Mouse (Mus musculus): ENCODE results near the gene Lrrc25.

Lrrc25 gene

GRCm38 (mm10) chr8:70646369-70646768 lies 30.4 kb downstream of the Lrrc25 start:
- no peak for DNase-seq (ENCODE audit: low read depth in 2 of 2, low spot score in 2 of 2)

DNA sequence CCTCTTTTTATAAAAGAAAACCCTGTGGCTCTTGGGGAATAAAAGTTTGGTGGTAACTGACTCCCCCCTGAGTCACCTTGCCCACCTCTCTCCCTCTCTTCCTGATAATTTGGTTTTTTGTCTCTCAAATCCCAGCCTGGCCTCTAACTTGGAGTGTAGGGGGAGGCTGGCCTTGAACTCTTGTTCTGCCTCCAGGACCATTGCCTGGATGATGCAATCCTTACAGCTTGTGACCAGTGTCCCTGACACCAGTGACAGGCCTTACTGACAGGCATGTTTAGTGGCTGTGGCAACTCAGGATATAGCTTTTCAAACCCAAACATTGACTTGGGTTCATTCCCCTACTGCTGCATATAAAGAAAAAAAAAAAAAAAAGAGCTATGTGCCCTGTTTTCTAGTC lies 30.8 kb downstream of the Lrrc25 start:
- DNase-seq (ENCODE audit: low read depth in 2 of 2, low spot score in 2 of 2), result no peak

GRCm38 (mm10) chr8:70647343-70648163 lies 31.6 kb downstream of the Lrrc25 start:
- no peak for DNase-seq (ENCODE audit: low read depth in 2 of 2, low spot score in 2 of 2)

DNA sequence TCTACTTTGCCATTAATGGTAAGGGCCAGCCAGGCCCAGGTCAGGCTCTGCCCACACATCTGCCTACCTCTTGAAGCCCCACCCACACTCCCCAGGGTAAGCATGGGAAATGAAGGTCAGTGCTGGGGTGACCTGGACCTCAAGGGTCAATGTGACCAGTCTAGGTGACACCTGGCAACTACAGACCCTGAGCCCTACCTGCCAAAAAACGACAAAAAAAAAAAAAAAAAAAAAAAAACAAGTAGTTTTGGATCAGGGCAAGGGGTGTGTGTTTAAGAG lies 32.1 kb downstream of the Lrrc25 start:
- DNase-seq (ENCODE audit: low read depth in 2 of 2, low spot score in 2 of 2), result no peak

GRCm38 (mm10) chr8:70648921-70649320 lies 33.0 kb downstream of the Lrrc25 start:
- no peak for DNase-seq (ENCODE audit: low read depth in 2 of 2, low spot score in 2 of 2)

DNA sequence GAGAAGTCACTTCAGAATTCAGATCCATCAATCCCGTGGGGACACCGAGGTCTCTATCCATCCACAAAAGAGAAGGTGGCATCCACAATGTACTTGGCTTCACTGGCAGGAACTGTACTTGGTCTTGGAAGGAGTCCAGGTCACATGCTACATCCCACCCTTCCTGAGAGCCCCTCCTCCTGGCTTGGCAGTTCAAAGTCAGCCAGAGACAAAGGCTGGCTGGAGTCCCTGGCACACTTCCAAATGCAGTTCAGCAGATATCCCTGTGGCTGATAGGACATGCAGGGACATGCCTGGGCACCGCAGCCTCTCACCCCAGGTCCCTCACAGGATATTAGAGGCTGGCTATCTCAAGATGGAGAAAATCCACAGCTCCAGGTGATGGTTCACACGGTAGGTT lies 33.4 kb downstream of the Lrrc25 start:
- DNase-seq (ENCODE audit: low read depth in 2 of 2, low spot score in 2 of 2), result no peak

- no peak for DNase-seq (ENCODE audit: low read depth in 2 of 2, low spot score in 2 of 2)
Observed at GRCm38 (mm10) chr8:70650351-70650750, 34.4 kb downstream of the Lrrc25 start.

- peak; percentile 42 to 65 for DNase-seq (ENCODE audit: low read depth in 2 of 2, low spot score in 2 of 2)
Observed at GRCm38 (mm10) chr8:70653226-70653625, 37.3 kb downstream of the Lrrc25 start.

DNA sequence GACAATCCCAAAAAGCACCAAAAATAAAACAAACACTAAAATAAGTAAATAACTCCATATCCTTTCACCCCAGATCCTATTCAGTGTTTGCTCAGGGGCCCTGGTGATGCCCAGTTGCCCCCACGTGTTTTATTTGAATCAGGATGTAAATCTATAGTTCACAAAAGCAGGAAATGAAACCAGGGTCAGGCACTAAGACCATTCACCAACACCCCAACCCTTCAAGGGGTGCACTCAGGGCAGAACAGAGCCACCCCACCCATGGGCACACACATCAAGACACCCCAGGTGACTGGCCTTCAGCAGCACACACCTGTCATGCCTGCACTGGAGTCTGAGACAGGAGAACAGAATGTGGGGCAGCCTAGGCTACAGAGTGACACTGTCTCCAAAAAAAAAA lies 38.2 kb downstream of the Lrrc25 start:
- no peak for DNase-seq (ENCODE audit: low read depth in 2 of 2, low spot score in 2 of 2)

DNA sequence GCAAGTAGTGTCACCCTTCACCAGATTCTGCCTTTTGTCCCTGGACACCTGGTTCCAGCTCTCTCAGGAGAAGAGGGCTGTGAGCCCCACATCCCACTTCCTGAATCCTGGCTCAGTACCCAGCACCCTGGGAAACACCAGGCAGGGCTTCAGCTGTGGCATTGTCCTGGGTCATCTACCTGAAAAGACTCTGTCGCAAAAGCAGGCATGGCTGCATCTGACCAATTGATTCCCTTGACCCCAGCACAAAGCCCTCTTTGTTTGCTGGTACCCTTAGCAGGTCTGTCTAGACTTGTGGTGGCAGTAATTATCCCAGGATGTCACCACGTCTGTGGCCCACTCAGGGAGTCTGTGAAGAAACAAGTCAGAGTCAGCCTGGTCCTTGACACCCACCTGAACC lies 39.5 kb downstream of the Lrrc25 start:
- DNase-seq (ENCODE audit: low read depth in 2 of 2, low spot score in 2 of 2), result no peak

GRCm38 (mm10) chr8:70656193-70656790 lies 40.3 kb downstream of the Lrrc25 start:
- DNase-seq (ENCODE audit: low read depth in 2 of 2, low spot score in 2 of 2), result no peak

DNA sequence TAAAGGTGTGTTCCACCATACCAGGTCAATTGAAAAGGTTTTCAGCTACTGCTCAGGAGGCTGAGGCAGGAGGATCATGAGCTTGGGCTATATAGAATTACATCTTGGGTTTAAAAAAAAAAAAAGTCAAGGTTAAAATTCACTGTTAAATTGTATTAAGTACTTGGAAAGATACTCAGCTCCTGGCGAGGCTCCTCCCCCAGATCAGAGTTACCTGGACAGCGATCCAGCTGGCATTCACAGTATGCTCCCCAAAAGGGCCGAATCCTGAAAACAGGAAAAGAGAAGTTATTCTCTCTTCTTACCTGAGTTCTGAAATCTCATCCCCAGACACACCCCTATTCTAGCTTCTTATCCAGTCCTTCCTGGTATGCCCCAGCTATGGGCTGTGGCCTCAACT lies 41.3 kb downstream of the Lrrc25 start:
- no peak for DNase-seq (ENCODE audit: low read depth in 2 of 2, low spot score in 2 of 2)

GRCm38 (mm10) chr8:70657739-70658138 lies 41.8 kb downstream of the Lrrc25 start:
- no peak for DNase-seq (ENCODE audit: low read depth in 2 of 2, low spot score in 2 of 2)

GRCm38 (mm10) chr8:70658897-70659603 lies 43.1 kb downstream of the Lrrc25 start:
- no peak for DNase-seq (ENCODE audit: low read depth in 2 of 2, low spot score in 2 of 2)

DNA sequence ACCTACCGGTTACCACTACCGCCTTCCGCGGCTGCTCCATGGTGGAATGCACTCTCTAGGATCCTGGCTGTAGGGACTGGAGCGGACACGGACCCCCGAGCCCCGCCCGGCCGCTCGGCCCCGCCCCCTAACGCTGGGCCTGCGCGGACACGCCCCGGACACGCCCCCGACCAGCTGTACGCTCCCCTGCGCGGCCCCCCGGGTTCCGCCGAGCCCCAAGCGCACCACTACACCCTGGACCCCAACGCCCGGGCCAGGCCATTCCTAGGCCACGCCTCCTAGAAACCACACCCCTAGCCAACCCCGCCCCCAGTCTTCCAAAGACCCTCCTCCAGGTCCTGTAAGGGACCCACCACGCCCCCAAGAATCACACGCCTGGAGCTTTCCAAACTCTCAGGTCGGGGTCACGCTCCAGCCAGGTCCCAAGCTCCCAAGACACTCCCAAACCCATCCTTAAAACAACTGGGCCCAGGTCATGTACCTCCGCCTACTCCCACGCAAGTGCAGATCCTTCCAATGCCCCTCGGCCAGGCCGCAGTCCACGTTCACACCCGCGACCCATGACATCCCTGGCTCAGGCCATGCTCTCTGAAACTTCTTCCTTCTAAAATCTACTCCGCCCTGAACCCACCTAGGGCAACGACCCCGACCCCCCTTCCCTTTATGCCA lies 43.8 kb downstream of the Lrrc25 start:
- peak; percentile 40 to 61 for DNase-seq (ENCODE audit: low read depth in 2 of 2, low spot score in 2 of 2)

DNA sequence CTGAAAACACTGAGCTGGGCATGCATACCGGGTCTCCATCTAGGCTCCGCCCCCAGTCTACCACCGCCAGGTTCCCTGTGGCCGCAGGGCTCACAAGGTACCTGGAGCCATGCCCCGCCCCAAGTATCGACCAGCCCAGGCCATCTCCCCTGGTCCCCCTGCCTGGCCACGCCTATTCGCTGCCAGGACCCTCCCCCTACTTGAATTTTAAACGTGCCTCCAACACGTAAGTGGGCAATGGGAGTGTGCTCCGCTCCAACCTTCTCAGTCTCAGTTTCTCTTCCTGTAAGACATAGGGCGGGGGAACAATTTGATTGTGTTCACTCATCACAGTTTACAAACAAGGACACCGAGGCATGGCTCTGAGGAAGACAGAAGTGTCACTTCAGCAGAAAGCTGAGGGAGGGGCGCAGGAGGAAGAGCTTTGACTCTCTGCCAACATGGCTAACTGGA lies 44.3 kb downstream of the Lrrc25 start, which contains the start of gene Pgpep1:
Pgpep1 (minus strand) TSS at position 116 of the 453 bp plus-strand sequence.
- no peak for DNase-seq (ENCODE audit: low read depth in 2 of 2, low spot score in 2 of 2)

DNA sequence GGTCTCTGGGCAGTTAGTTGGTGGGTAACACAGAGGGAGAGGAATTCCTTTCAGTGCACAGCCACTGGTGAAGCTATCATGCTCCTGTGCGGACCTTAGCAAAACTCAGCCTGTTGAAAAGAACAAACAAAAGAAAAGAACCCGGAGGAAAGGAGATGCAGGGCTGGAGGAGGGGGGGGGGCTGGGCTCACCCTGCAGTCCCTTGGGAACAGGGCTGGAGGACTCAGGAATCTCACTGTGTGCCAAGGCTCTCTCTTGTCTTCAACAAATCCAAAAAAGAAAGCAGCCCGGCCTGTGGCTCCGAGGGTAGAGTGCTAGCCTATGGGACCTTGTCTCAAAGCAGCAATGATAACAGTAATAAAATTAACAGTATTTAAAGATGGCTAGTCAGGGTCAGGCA lies 47.7 kb downstream of the Lrrc25 start:
- DNase-seq (ENCODE audit: low read depth in 2 of 2, low spot score in 2 of 2), result no peak

- no peak for DNase-seq (ENCODE audit: low read depth in 2 of 2, low spot score in 2 of 2)
Observed at GRCm38 (mm10) chr8:70664631-70665030, 48.7 kb downstream of the Lrrc25 start.

DNA sequence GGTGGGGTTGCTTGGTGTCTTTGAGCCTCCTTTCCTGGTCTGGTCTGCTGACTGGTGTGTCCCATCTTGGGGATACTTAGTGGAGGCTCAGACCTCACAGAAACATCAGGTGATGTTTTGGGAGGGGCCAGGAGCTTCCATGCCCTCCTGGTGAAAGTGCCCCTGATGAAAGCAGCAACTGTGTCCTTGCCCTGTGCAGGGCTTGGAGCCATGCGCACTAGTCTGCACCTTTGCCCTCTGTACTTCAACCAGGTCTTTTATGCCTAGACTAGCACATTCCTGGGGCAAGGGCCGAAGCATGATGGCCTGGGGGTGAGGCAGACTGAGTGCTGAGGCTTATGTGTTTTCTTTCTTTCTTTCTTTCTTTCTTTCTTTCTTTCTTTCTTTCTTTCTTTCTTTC lies 49.6 kb downstream of the Lrrc25 start:
- no peak for DNase-seq (ENCODE audit: low read depth in 2 of 2, low spot score in 2 of 2)

DNA sequence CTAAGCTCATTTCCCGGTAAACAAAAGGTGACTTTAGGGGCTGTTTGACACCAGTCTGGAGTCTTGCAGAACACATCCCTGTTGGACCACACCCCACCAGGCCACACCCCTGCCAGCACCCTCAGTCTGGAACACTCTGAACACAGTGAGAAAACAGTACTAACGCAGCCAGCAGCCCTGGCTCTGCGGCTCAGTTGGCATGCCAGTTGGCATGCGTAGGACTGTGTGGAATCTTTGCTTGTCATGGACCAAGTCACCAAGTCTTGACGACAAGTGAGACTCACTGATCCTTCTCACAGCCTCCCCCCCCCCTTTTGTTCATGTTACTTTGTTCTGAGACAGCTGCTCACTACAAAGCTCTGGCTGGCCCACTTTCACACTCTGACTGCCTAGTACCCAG lies 51.1 kb downstream of the Lrrc25 start:
- DNase-seq (ENCODE audit: low read depth in 2 of 2, low spot score in 2 of 2), result no peak

Data from CD8-positive naive resting alpha-beta T cell, adult 2 months (primary cell).